Mouse (Mus musculus) neural tube, embryonic 11.5 days (tissue): ENCODE measurements around the gene Stk11. TPM values are rescaled to one million over a fixed set of nuclear protein-coding genes. Genes with fewer than 3 reads are reported as not detected.
A peak's percentile ranks its signal among the peaks of the same experiment; 100 is the strongest.

Source experiments
- ATAC-seq: fragments of 200-750 bp; cut with Nextera tagmentation; 2 replicates; pipeline ENCODE4 v1.8.0; 2017; ENCODE audit warnings: moderate number of reproducible peaks, mild to moderate bottlenecking, moderate TSS enrichment, moderate library complexity; ENCODE audit not compliant: insufficient read depth, low FRiP score, low TSS enrichment
- DNase-seq: peaks from one replicate; pipeline ENCODE4 v3.0.0-alpha.2; 2015; ENCODE audit warnings: low spot score
- H3K27ac ChIP-seq: fragments of 300-500 bp; sonication (generic); 2 replicates; pipeline ENCODE4 v1.5.1; 2014; ENCODE audit warnings: low read depth, mild to moderate bottlenecking, low read length
- H3K27me3 ChIP-seq: fragments of 300-500 bp; sonication (generic); 2 replicates; pipeline ENCODE4 v1.6.1; 2014; ENCODE audit warnings: mild to moderate bottlenecking, low read length, mixed read lengths; ENCODE audit not compliant: control insufficient read depth, insufficient read depth
- H3K36me3 ChIP-seq: fragments of 300-500 bp; sonication (generic); 2 replicates; pipeline ENCODE4 v1.6.1; 2014; ENCODE audit warnings: mild to moderate bottlenecking, low read length, moderate library complexity, mixed read lengths; ENCODE audit not compliant: control insufficient read depth, insufficient read depth
- H3K4me1 ChIP-seq: fragments of 300-500 bp; sonication (generic); 2 replicates; pipeline ENCODE4 v1.6.1; 2014; ENCODE audit warnings: low read length, mixed read lengths; ENCODE audit not compliant: control insufficient read depth, insufficient read depth
- H3K4me2 ChIP-seq: fragments of 300-500 bp; sonication (generic); 2 replicates; pipeline ENCODE4 v1.6.1; 2014; ENCODE audit warnings: low read depth, mild to moderate bottlenecking, moderate library complexity
- H3K4me3 ChIP-seq: fragments of 300-500 bp; sonication (generic); 2 replicates; pipeline ENCODE4 v1.5.1; 2014; ENCODE audit warnings: low read depth, low read length
- H3K9ac ChIP-seq: fragments of 300-500 bp; sonication (generic); 2 replicates; pipeline ENCODE4 v1.6.1; 2014; ENCODE audit warnings: mild to moderate bottlenecking, low read length
- H3K9me3 ChIP-seq: fragments of 300-500 bp; sonication (generic); 2 replicates; pipeline ENCODE4 v1.6.1; 2016; ENCODE audit warnings: low read length; ENCODE audit not compliant: control insufficient read depth
- WGBS: fragments of 180-500 bp; shearing (Covaris S2); extraction: QIAGEN DNeasy Blood & Tissue Kit; methylation state at CpG from one replicate; pipeline ENCODE4 v1.1.7; 2014; 5-methylcytosine and 5-hydroxymethylcytosine counted together
- polyA plus RNA-seq: library from polyadenylated mRNA; unstranded; fragments of >200 nt; fragmentation: Nextera tagmentation; extraction: Ambion mirVana; gene quantifications from 2 replicates; pipeline ENCODE4 v1.2.1, GENCODE M21; 2014

Stk11 gene
- polyA plus RNA-seq, 1 experiment from 2014 or later = 23.5 TPM

DNA sequence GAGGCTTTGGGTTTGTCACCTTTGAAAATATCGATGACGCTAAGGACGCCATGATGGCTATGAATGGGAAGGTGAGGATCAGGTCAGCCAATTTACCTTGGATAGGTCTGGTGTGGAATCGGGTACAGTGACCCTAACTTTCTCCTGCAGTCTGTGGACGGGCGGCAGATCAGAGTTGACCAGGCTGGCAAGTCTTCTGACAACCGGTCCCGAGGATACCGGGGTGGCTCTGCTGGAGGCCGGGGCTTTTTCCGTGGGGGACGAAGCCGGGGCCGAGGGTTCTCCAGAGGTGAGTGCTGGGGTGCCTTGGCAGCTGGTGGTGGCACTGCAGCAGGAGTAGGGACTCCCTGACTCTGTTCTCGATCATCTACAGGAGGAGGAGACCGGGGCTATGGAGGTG, 54.4 kb downstream of the Stk11 start:
- ATAC-seq (no peak), DNase-seq (no peak)
- no peak overlapping the region for H3K27ac ChIP-seq
- peaks cover 18% of the 10 kb centered on the region for H3K36me3 ChIP-seq
- no peak overlapping the region for H3K9ac ChIP-seq
- no peaks in the 10 kb centered on the region for H3K9me3 ChIP-seq
- no peaks in the 10 kb centered on the region for H3K27me3 ChIP-seq
- H3K4me3 ChIP-seq = no peak overlapping the region
- 0 out of 2 replicates have a peak overlapping the region, but pooled peaks have one; percentile 71 for H3K4me2 ChIP-seq
- peaks cover 33% of the 10 kb centered on the region for H3K4me1 ChIP-seq
- WGBS = 96% methylated on average over 16 of the region's 16 CpGs

DNA sequence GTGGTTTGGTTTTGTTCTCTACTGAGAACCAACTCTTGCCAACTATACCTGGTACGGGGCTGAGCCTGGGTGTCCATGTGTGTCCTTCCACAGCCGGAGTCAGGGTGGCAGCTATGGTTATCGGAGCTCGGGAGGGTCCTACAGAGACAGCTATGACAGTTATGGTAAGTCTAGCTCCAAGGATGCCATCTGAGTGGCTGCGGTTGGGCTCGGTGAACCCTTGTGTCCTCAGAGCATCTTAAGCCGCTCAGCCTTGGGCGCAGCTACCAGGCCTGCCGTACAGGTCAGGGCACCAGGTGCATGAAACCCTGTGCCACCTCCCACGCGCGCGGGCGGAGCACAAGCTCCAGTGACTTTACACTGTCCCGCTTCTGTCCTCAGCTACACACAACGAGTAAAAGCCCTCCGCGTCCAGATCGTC, 55.0 kb downstream of the Stk11 start:
- DNase-seq (no peak), ATAC-seq (no peak)
- peaks cover 28% of the 10 kb centered on the region for H3K4me1 ChIP-seq
- H3K9ac ChIP-seq = no peak overlapping the region
- H3K27ac ChIP-seq = no peak overlapping the region
- no peaks in the 10 kb centered on the region for H3K9me3 ChIP-seq
- no peaks in the 10 kb centered on the region for H3K27me3 ChIP-seq
- no peak overlapping the region for H3K4me3 ChIP-seq
- H3K36me3 ChIP-seq = peaks cover 18% of the 10 kb centered on the region
- no peak overlapping the region for H3K4me2 ChIP-seq
- 97% methylated on average over 19 of the region's 19 CpGs for WGBS

DNA sequence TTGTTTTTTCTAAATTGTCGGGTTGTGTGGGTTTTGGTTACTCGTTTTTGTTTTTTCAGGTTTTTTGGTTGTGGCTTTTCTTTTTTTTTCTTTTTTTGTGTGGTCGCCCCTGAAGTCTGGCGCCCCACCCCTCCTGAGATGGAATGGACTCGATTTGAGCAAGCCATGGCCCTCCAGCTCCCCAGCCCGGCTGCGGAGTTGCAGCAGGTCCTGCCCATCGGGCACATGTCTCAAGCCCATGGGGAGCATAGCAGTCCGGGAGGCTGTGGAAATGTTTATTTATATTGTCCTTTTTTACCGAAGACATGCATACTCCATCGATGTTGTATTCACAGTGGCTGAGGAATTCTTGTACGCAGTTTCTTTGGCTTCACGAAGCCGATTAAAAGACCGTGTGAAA, 55.6 kb downstream of the Stk11 start:
- no peak overlapping the region for H3K4me2 ChIP-seq
- no peaks in the 10 kb centered on the region for H3K27me3 ChIP-seq
- no peak overlapping the region for H3K27ac ChIP-seq
- H3K9ac ChIP-seq = no peak overlapping the region
- H3K4me1 ChIP-seq = peaks cover 24% of the 10 kb centered on the region
- ATAC-seq (no peak), DNase-seq (no peak)
- peaks cover 18% of the 10 kb centered on the region for H3K36me3 ChIP-seq
- 92% methylated on average over 15 of the region's 15 CpGs for WGBS
- no peaks in the 10 kb centered on the region for H3K9me3 ChIP-seq
- H3K4me3 ChIP-seq = no peak overlapping the region

DNA sequence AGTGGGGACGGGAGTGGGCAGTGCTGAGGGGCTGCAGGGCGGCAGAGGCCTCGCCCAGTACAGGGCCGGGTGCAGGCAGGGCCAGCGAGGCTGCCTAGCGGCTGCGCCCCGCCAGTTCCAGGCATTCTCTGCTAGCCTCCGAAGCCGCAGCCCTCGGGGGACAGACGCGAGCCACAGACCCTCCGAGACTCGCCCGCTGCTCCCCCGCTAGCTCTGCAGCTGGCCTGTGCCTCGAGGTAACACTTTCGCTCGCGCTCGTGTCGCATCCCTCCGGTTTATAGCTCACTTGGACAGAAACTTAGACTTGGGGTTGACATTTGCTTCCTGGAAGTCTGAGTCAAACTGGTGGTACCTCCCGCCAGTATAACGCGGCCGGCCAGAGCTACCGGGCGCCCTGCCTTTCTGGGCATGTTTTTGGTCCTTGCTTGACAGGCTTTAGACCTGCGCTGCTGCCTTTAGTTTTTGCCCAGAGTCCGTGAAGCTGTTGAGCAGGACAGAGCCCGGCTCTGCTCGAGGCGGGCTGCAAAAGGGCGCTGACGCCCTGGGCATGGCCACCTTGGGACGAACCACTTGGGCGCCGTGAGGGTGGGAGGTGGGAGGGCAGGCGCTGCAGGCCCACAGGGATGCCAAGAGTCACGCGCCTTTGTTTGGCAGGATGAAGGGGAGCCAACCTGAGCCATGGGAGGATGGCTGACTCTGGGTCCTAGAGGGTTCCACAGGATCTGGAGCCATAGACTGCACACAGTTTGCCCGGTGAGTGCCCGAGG, 56.3 kb downstream of the Stk11 start:
- Histone ChIP-seq H3K9me3 (no peaks in the 10 kb centered on the region), H3K9ac (peak overlapping the region; percentile 60), H3K4me1 (peaks cover 19% of the 10 kb centered on the region), H3K4me3 (peak overlapping the region; percentile 48; the same call in 1 of the 2 replicates), H3K4me2 (peak overlapping the region; percentile 62; the same call in 1 of the 2 replicates), H3K27ac (peak overlapping the region; percentile 74), H3K36me3 (peaks cover 18% of the 10 kb centered on the region), H3K27me3 (no peaks in the 10 kb centered on the region)
- no peak for DNase-seq
- no peak for ATAC-seq
- WGBS = 90% methylated on average over 45 of the region's 45 CpGs

DNA sequence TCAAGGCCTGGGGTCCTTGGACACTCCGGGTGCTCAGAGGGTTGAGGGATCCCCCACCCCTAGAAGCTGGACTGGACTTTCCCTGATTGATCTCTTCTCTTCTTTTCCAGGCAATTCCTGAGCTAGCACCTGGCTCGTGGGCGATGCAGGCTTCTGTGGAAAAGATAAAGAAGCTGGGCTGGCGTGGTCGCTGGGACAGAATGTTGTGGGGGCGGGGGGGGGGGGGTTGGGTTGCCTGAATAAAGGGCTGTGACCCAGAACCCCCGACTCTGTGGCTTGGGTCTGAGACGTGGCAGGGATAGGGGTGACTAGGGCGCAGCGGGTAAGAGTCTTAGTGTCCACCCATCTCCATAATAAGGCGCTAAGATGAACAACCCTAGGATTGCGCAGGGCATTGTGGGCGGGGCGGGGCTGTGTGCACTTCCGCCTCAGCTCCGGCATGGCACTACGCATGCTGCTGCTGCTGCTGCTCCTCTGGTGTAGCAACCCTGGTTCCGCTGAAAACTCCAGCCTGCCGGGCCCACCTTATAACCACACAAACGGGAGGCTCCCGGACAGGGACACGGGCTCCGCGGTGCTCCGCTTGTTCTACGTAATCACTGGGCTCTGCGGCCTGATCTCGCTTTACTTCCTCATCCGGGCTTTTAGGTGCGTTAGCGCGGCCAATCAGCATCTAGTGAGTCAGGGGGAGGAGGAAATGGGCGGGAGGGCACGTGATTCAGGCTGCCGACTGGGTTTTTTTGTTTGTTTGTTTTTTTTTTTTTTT, 57.1 kb downstream of the Stk11 start, which contains the start of gene 1600002K03Rik:
Gene 1600002K03Rik (plus strand): TSS at position 418 of the 766 bp plus-strand sequence.
- 9% methylated on average over 35 of the region's 35 CpGs for WGBS
- H3K9ac ChIP-seq = peak within 1 kb of the TSS; percentile 60
- no peaks in the 10 kb centered on the region for H3K27me3 ChIP-seq
- peak; percentile 90 for DNase-seq
- peaks cover 19% of the 10 kb centered on the region for H3K4me1 ChIP-seq
- H3K27ac ChIP-seq = peak within 1 kb of the TSS; percentile 74
- H3K4me2 ChIP-seq = peak within 1 kb of the TSS; percentile 62
- H3K4me3 ChIP-seq = peak within 1 kb of the TSS; percentile 48
- peak; percentile 71 for ATAC-seq
- peaks cover 18% of the 10 kb centered on the region for H3K36me3 ChIP-seq
- no peaks in the 10 kb centered on the region for H3K9me3 ChIP-seq

DNA sequence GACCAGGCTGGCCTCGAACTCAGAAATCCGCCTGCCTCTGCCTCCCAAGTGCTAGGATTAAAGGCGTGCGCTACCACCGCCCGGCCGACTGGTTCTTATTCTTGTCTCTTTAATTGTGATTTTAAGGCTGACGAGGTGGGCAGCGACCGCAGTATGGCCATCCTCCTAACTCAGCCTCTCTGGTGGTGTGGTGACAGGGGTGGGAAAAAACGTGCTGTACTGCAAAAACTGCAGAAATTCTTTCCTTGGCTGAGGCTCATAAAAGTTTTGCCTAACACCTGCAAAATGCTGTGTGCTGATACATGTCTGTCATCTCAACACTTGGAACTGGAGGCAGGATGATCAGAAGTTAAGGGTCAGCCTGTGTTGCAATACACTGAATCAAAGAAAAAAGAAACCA, 57.8 kb downstream of the Stk11 start:
- Histone ChIP-seq H3K4me1 (peaks cover 19% of the 10 kb centered on the region), H3K27ac (no peak overlapping the region)
- no peak for DNase-seq

DNA sequence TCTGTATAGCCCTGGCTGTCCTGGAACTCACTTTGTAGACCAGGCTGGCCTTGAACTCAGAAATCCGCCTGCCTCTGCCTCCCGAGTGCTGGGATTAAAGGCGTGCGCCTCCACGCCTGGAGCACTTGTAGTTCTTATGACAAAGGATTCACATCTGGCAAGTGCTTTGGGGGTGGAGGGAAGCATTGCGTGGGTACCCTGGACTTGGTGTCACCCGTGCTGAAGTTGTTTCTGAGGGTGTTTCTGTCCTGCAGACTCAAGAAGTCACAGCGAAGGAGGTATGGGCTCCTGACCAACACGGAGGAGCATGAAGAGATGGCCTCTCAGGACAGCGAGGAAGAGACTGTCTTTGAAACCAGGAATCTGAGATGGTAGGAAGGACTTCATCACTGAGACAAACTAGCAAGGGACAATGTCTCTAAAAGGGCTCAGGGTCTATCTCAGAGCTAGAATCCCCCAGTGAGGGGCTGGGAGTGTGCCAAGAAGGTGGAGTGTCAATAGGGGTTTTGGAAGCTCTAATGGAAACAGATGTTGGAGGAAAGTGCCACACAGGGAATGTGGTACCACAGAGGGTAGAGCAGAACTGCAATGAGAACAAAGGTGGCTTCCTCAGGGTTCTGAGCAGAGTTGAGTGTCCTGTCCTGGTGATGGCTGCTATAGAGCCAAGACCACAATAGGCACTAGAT, 58.5 kb downstream of the Stk11 start:
- Histone ChIP-seq H3K4me2 (no peak overlapping the region), H3K9me3 (no peaks in the 10 kb centered on the region), H3K36me3 (peaks cover 18% of the 10 kb centered on the region), H3K9ac (no peak overlapping the region), H3K27ac (no peak overlapping the region), H3K4me3 (no peak overlapping the region), H3K27me3 (no peaks in the 10 kb centered on the region), H3K4me1 (peaks cover 13% of the 10 kb centered on the region)
- WGBS = 91% methylated on average over 10 of the region's 10 CpGs
- DNase-seq = no peak
- no peak for ATAC-seq

More for the DNA sequence above, 57.8 kb downstream of the Stk11 start:
- no peaks in the 10 kb centered on the region for H3K27me3 ChIP-seq
- no peak for ATAC-seq
- H3K9me3 ChIP-seq = no peaks in the 10 kb centered on the region
- peak overlapping the region; percentile 48 for H3K4me3 ChIP-seq
- H3K9ac ChIP-seq = peak overlapping the region; percentile 60
- peak overlapping the region; percentile 62 for H3K4me2 ChIP-seq
- 13% methylated on average over 11 of the region's 11 CpGs for WGBS
- H3K36me3 ChIP-seq = peaks cover 18% of the 10 kb centered on the region

DNA sequence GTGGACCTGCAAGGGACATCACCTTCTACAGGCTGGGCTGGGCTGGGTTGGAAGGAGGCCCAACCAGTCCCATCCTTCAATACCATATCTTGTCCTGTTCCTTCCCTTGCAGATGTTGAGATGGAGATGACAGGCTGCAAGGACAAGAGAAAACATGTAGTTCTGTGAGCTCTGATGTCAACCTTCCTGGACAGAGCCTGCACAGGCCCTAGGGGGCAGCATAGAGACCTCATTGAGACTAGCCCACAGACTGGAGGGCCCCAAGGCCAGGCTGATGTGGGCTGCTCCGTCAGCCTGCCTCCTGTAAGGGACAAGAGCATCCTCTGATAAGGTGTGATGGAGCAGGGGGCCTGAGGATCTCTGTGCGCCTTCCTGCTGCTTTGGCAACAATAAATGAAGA, 59.1 kb downstream of the Stk11 start:
- Histone ChIP-seq H3K27ac (no peak overlapping the region), H3K27me3 (no peaks in the 10 kb centered on the region), H3K36me3 (peaks cover 18% of the 10 kb centered on the region), H3K4me1 (peaks cover 9% of the 10 kb centered on the region; the same call in 1 of the 2 replicates), H3K4me2 (no peak overlapping the region), H3K9ac (no peak overlapping the region), H3K9me3 (no peaks in the 10 kb centered on the region), H3K4me3 (no peak overlapping the region)
- peak; percentile 66 for DNase-seq
- WGBS = 57% methylated on average over 2 of the region's 2 CpGs
- ATAC-seq = no peak
